ENCODE assay signal across 8 mouse cellular contexts in genomic region chr17:22866421-22866844, GRCm38 (mm10). TPM values are rescaled to one million over a fixed set of nuclear protein-coding genes. Genes with fewer than 3 reads are reported as not detected.
DNase-seq lines count a peak whose midpoint lies in the region; ATAC-seq and TF ChIP-seq lines count a peak whose summit lies in the region.

No protein-coding gene starts in this region.

- DNase-seq in cerebellum, adult 2 months = peak; percentile 3 to 7
- no peak for DNase-seq in cerebellum, adult 18-20 months
- no peak for DNase-seq in thymus, adult 2 months
- DNase-seq in thymus, adult 18-20 months = no peak
- no peak for DNase-seq in forebrain, embryonic 10.5 days (ENCODE audit: extremely low spot score, low spot score)
- peak; percentile 22 for DNase-seq in large intestine, adult 2 months (ENCODE audit: low read depth, low spot score)
- DNase-seq in gastrocnemius, adult 8-10 months (ENCODE audit: low spot score in 2 of 2) = no peak

- ATAC-seq in midbrain, embryonic 13.5 days = peak; percentile 56

- H3K36me3 ChIP-seq in thymus, adult 2 months (ENCODE audit: control insufficient read depth, insufficient read depth, low read length) = no peaks in the 10 kb centered on the region; the same call in 1 of the 2 replicates
- H3K36me3 ChIP-seq in forebrain, embryonic 10.5 days (replicated peaks) = peaks cover 38% of the 10 kb centered on the region
- peaks cover 21% of the 10 kb centered on the region for H3K36me3 ChIP-seq in midbrain, embryonic 13.5 days

- TF ChIP-seq POLR2A in cerebellum, adult 2 months (IDR thresholded peaks at IDR 0.05; ENCODE audit: borderline replicate concordance, insufficient read depth, low read length) = no peak
- no peak for TF ChIP-seq POLR2A in thymus, adult 2 months (IDR thresholded peaks at IDR 0.05; ENCODE audit: control insufficient read depth, extremely low read depth, insufficient read depth, low read length, poor library complexity)

- H3K9ac ChIP-seq in midbrain, embryonic 13.5 days (replicated peaks) = peak overlapping the region; percentile 82

- no peaks in the 10 kb centered on the region; the same call in 1 of the 2 replicates for H3K4me1 ChIP-seq in cerebellum, adult 2 months (ENCODE audit: control insufficient read depth, insufficient read depth, low read length)
- peaks cover 4% of the 10 kb centered on the region for H3K4me1 ChIP-seq in thymus, adult 2 months (replicated peaks; ENCODE audit: control insufficient read depth, insufficient read depth, low read length)
- H3K4me1 ChIP-seq in forebrain, embryonic 10.5 days = peaks cover 8% of the 10 kb centered on the region
- peaks cover 11% of the 10 kb centered on the region for H3K4me1 ChIP-seq in midbrain, embryonic 13.5 days (replicated peaks)

- under 1% methylated on average over 10 of the region's 10 CpGs for WGBS in cerebellum, adult 2 months
- 1% methylated on average over 10 of the region's 10 CpGs for WGBS in thymus, adult 2 months
- WGBS in forebrain, embryonic 10.5 days = 3% methylated on average over 10 of the region's 10 CpGs
- WGBS in large intestine, adult 2 months = 2% methylated on average over 10 of the region's 10 CpGs
- 4% methylated on average over 10 of the region's 10 CpGs for WGBS in midbrain, embryonic 13.5 days

- peaks cover 3% of the 10 kb centered on the region; the same call in 1 of the 2 replicates for H3K9me3 ChIP-seq in forebrain, embryonic 10.5 days
- no peaks in the 10 kb centered on the region for H3K9me3 ChIP-seq in midbrain, embryonic 13.5 days

- no peak overlapping the region for H3K27ac ChIP-seq in cerebellum, adult 2 months (ENCODE audit: insufficient read depth, low read length)
- H3K27ac ChIP-seq in thymus, adult 2 months (ENCODE audit: control insufficient read depth, insufficient read depth, low read length) = peak overlapping the region; percentile 20; the same call in 1 of the 2 replicates
- peak overlapping the region; percentile 94 for H3K27ac ChIP-seq in forebrain, embryonic 10.5 days
- H3K27ac ChIP-seq in midbrain, embryonic 13.5 days = peak overlapping the region; percentile 74

- no peak for TF ChIP-seq CTCF in cerebellum, adult 2 months (IDR thresholded peaks at IDR 0.05; ENCODE audit: borderline replicate concordance, insufficient read depth, low read depth, low read length)
- TF ChIP-seq CTCF in thymus, adult 2 months (IDR thresholded peaks at IDR 0.05; ENCODE audit: borderline replicate concordance, control insufficient read depth, extremely low read depth, insufficient read depth, low read length, poor library complexity) = no peak

- peak overlapping the region; percentile 72 for H3K4me2 ChIP-seq in midbrain, embryonic 13.5 days (replicated peaks)

- H3K27me3 ChIP-seq in cerebellum, adult 2 months (ENCODE audit: control insufficient read depth, insufficient read depth, low read length) = no peaks in the 10 kb centered on the region; the same call in 1 of the 2 replicates
- H3K27me3 ChIP-seq in thymus, adult 2 months (ENCODE audit: control insufficient read depth, insufficient read depth, low read length) = no peaks in the 10 kb centered on the region
- no peaks in the 10 kb centered on the region for H3K27me3 ChIP-seq in forebrain, embryonic 10.5 days (ENCODE audit: poor library complexity, severe bottlenecking)
- no peaks in the 10 kb centered on the region for H3K27me3 ChIP-seq in midbrain, embryonic 13.5 days

- H3K4me3 ChIP-seq in cerebellum, adult 2 months (replicated peaks; ENCODE audit: insufficient read depth, low read depth, low read length) = peak overlapping the region; percentile 70
- H3K4me3 ChIP-seq in thymus, adult 2 months (ENCODE audit: control insufficient read depth, insufficient read depth, low read length) = peak overlapping the region; percentile 86
- H3K4me3 ChIP-seq in forebrain, embryonic 10.5 days = peak overlapping the region; percentile 81
- peak overlapping the region; percentile 80 for H3K4me3 ChIP-seq in midbrain, embryonic 13.5 days (replicated peaks)

RNA-seq across cellular contexts. Expression of gene Zfp945, which starts 0.5 kb away (rescaled TPM):
- polyA plus RNA-seq in cerebellum, adult 2 months (2012; rRNA removed) = 3.7 and 3.8 TPM in 2 replicates
- polyA plus RNA-seq in thymus, adult 2 months (2012; rRNA removed) = 2.5 and 3.7 TPM in 2 replicates
- 19.2 and 20.1 TPM in 2 replicates for polyA plus RNA-seq in forebrain, embryonic 10.5 days (2016; fragmentation: Nextera tagmentation; extraction: Ambion mirVana)
- polyA plus RNA-seq in large intestine, adult 2 months (2012; rRNA removed) = 0.88 and 1.7 TPM in 2 replicates
- polyA plus RNA-seq in midbrain, embryonic 13.5 days (2015; fragmentation: Nextera tagmentation; extraction: Ambion mirVana) = 23.7 and 26.5 TPM in 2 replicates
- total RNA-seq in gastrocnemius, adult 8-10 months (2022) = 1 to 10 TPM; 2.1 to 3.0 (median 2.3) TPM

Comparison
In these comparisons a context has a peak if more than half of its experiments do, and no peak if none do; other contexts are left out.
1. DNase-seq: peak in cerebellum, adult 2 months (2 of 2) and large intestine, adult 2 months (single experiment); none in cerebellum, adult 18-20 months (0 of 2), thymus, adult 2 months (single experiment), thymus, adult 18-20 months (0 of 2), forebrain, embryonic 10.5 days (single experiment) and gastrocnemius, adult 8-10 months (0 of 2).
2. Peak in every context shown above with its lines, with median percentiles within 50 percentile points of each other: H3K4me3 ChIP-seq.